Mouse (Mus musculus): ENCODE measurements at regions not wholly inside any gene's neighbourhood (a gene's known extent, or its start where the extent isn't known, plus 50 kb on each side); places are given as distances from the start of the nearest gene placed in this dataset.

DNA sequence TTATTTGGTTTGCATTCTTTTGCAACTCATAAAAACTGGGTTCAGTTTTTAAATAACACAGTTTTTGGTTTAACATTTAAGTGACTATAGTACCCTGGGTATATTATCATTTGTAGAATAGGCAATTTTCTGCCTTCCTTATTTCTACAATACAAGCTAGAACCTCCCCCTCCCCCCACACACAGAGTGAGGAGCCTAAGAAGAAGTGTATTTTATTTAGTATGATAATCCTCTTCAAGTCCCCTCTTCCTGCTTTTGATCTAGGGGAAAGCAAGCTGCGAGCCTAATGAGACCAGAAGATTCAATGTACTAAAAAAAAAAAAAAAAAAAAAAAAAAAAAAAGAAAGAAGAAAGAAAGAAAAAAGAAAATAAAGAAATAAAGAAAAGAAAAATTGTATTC, 184.4 kb downstream of the Brms1l start:
- no peak for TF ChIP-seq CTCF (IDR thresholded peaks at IDR 0.05; ENCODE audit: low read depth)
- H3K4me2 ChIP-seq (ENCODE audit: low read depth, low read length) = no peak overlapping the region
- H3K36me3 ChIP-seq (ENCODE audit: insufficient read depth, low read length) = no peaks in the 10 kb centered on the region
- H3K9ac ChIP-seq (replicated peaks; ENCODE audit: low read length) = no peak overlapping the region
- no peaks in the 10 kb centered on the region for H3K4me1 ChIP-seq (ENCODE audit: insufficient read depth, low read length)
- WGBS = 38% methylated on average over 1 of the region's 1 CpGs
- ATAC-seq = no peak
- DNase-seq (ENCODE audit: low spot score) = no peak
- no peak overlapping the region for H3K27ac ChIP-seq
- no peaks in the 10 kb centered on the region for H3K27me3 ChIP-seq (ENCODE audit: insufficient read depth, low read length)
- no peak overlapping the region for H3K4me3 ChIP-seq (ENCODE audit: low read length)
- no peaks in the 10 kb centered on the region for H3K9me3 ChIP-seq (ENCODE audit: low read length)

DNA sequence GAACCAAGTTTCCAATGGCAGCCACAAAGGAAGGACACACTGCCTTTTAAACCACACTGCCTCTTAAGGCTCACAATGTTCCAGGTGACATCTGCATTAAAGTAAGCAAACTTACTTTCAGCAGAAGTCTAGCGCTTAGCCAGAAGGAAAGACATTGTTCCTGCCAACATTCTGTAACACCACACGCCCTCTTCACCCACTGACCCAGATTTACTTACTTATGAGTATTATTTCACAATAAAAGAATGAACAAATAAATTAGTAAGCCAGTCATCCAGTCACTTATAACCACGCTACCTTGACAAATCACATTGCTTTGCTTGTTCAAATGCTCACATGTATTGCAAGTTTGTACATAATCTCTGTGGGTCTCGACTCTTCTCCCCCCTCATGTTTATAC, 173.9 kb downstream of the Brms1l start:
- no peak for ATAC-seq
- H3K9me3 ChIP-seq (ENCODE audit: low read length) = no peaks in the 10 kb centered on the region
- WGBS = 73% methylated on average over 4 of the region's 4 CpGs

DNA sequence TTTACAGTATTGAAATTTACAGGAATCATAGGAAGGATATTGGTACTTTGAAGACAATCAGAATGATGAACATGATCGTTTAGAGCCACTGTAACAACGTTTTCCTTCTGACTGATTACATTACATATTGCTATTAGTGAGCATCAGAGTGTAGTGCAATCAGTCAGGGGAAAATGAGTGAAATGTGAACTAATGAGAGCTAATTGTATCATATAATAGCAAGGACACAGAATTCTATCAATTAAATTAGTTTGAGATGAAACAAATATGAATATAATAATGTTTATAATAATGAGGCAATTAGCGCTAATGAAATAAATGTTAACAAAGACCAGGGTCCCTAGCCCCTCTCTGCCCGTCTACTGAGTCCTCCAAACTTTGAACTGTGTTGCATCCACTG, 169.7 kb downstream of the Brms1l start:
- Histone ChIP-seq H3K27ac (no peak overlapping the region), H3K9ac (replicated peaks; ENCODE audit: low read length) (no peak overlapping the region), H3K9me3 (ENCODE audit: low read length) (no peaks in the 10 kb centered on the region), H3K36me3 (ENCODE audit: insufficient read depth, low read length) (no peaks in the 10 kb centered on the region), H3K4me1 (ENCODE audit: insufficient read depth, low read length) (no peaks in the 10 kb centered on the region), H3K4me2 (ENCODE audit: low read depth, low read length) (no peak overlapping the region), H3K27me3 (ENCODE audit: insufficient read depth, low read length) (no peaks in the 10 kb centered on the region), H3K4me3 (ENCODE audit: low read length) (no peak overlapping the region)
- ATAC-seq = no peak
- no peak for TF ChIP-seq CTCF (IDR thresholded peaks at IDR 0.05; ENCODE audit: low read depth)
- WGBS = 75% methylated on average over 4 of the region's 4 CpGs
- DNase-seq (ENCODE audit: low spot score) = no peak

More for the DNA sequence above, 173.9 kb downstream of the Brms1l start:
- H3K9ac ChIP-seq (replicated peaks; ENCODE audit: low read length) = no peak overlapping the region
- DNase-seq (ENCODE audit: low spot score) = no peak
- no peak for TF ChIP-seq CTCF (IDR thresholded peaks at IDR 0.05; ENCODE audit: low read depth)
- H3K27ac ChIP-seq = no peak overlapping the region
- H3K27me3 ChIP-seq (ENCODE audit: insufficient read depth, low read length) = no peaks in the 10 kb centered on the region
- no peaks in the 10 kb centered on the region for H3K36me3 ChIP-seq (ENCODE audit: insufficient read depth, low read length)
- H3K4me2 ChIP-seq (ENCODE audit: low read depth, low read length) = no peak overlapping the region
- no peak overlapping the region for H3K4me3 ChIP-seq (ENCODE audit: low read length)
- H3K4me1 ChIP-seq (ENCODE audit: insufficient read depth, low read length) = no peaks in the 10 kb centered on the region

DNA sequence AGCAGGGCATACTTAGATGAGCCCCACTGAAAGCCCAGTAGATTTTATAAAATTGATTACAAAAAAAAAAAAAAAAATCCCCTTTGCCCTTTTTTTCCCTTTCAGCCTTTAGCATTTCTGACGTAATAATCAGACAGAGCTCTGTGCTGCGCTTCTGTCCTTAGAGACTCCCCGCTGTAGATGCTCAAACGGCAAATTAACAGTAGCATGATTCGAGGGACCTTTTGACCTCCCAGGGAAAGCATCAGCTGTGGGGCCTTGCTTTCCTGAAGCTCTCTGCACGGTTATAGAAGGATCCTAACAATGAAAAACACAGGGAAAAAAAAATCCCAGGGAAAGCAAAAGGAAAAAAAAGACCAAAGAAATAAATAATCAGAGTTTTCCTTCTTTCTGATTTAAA, 169.2 kb downstream of the Brms1l start:
- ATAC-seq = no peak
- Histone ChIP-seq H3K4me1 (ENCODE audit: insufficient read depth, low read length) (no peaks in the 10 kb centered on the region), H3K4me3 (ENCODE audit: low read length) (no peak overlapping the region), H3K27me3 (ENCODE audit: insufficient read depth, low read length) (no peaks in the 10 kb centered on the region), H3K4me2 (ENCODE audit: low read depth, low read length) (no peak overlapping the region), H3K36me3 (ENCODE audit: insufficient read depth, low read length) (no peaks in the 10 kb centered on the region), H3K9me3 (ENCODE audit: low read length) (no peaks in the 10 kb centered on the region), H3K27ac (no peak overlapping the region), H3K9ac (replicated peaks; ENCODE audit: low read length) (no peak overlapping the region)
- TF ChIP-seq CTCF (IDR thresholded peaks at IDR 0.05; ENCODE audit: low read depth) = no peak
- DNase-seq (ENCODE audit: low spot score) = no peak
- 26% methylated on average over 6 of the region's 6 CpGs for WGBS

DNA sequence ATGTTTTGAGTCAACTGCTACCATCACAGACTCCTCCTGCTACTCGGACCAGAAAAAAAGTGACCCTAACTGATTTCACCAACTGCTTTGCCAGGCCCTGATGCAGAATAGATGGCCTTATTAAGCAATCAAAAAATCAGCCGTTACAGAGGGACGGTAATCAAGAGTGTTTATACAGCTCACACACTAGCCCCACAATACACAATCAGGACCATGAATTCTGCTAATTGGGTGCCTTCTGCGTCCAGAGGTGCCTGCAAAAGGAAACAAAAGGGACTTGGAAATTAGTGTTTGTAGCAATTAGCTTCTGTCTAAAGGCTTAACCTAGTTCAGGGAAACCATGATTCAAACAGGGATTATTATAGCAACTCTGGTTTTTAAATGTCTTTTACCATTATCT, 168.4 kb downstream of the Brms1l start:
- Histone ChIP-seq H3K9me3 (ENCODE audit: low read length) (no peaks in the 10 kb centered on the region), H3K36me3 (ENCODE audit: insufficient read depth, low read length) (no peaks in the 10 kb centered on the region), H3K4me2 (ENCODE audit: low read depth, low read length) (no peak overlapping the region), H3K27ac (no peak overlapping the region), H3K27me3 (ENCODE audit: insufficient read depth, low read length) (no peaks in the 10 kb centered on the region), H3K9ac (replicated peaks; ENCODE audit: low read length) (no peak overlapping the region), H3K4me3 (ENCODE audit: low read length) (no peak overlapping the region), H3K4me1 (ENCODE audit: insufficient read depth, low read length) (no peaks in the 10 kb centered on the region)
- no peak for TF ChIP-seq CTCF (IDR thresholded peaks at IDR 0.05; ENCODE audit: low read depth)
- ATAC-seq (no peak), DNase-seq (ENCODE audit: low spot score) (no peak)
- WGBS = 30% methylated on average over 4 of the region's 4 CpGs

DNA sequence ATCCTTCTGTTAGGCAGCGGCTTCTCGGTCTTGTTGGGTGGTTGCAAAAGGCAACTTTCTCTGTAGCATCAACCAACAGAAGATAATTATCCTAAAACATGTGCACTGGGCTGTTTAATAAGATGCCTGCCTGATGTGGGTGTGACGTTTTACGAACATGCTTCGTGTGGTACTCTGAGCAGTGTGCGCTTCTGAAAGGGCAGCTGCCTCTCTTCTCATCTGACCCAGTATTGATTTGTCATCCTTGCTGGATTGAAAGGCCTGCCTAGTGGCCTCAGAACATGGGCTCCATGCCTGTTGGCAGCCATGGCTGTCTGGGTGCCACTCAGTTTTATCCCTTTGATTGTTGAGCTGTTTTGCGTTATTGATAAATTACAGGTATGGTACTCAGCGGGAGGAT, 167.4 kb downstream of the Brms1l start:
- Histone ChIP-seq H3K27ac (no peak overlapping the region), H3K4me2 (ENCODE audit: low read depth, low read length) (no peak overlapping the region), H3K4me1 (ENCODE audit: insufficient read depth, low read length) (no peaks in the 10 kb centered on the region), H3K9me3 (ENCODE audit: low read length) (no peaks in the 10 kb centered on the region), H3K4me3 (ENCODE audit: low read length) (no peak overlapping the region), H3K36me3 (ENCODE audit: insufficient read depth, low read length) (no peaks in the 10 kb centered on the region), H3K27me3 (ENCODE audit: insufficient read depth, low read length) (no peaks in the 10 kb centered on the region), H3K9ac (replicated peaks; ENCODE audit: low read length) (no peak overlapping the region)
- TF ChIP-seq CTCF (IDR thresholded peaks at IDR 0.05; ENCODE audit: low read depth) = no peak
- 74% methylated on average over 8 of the region's 8 CpGs for WGBS
- ATAC-seq = no peak
- no peak for DNase-seq (ENCODE audit: low spot score)

DNA sequence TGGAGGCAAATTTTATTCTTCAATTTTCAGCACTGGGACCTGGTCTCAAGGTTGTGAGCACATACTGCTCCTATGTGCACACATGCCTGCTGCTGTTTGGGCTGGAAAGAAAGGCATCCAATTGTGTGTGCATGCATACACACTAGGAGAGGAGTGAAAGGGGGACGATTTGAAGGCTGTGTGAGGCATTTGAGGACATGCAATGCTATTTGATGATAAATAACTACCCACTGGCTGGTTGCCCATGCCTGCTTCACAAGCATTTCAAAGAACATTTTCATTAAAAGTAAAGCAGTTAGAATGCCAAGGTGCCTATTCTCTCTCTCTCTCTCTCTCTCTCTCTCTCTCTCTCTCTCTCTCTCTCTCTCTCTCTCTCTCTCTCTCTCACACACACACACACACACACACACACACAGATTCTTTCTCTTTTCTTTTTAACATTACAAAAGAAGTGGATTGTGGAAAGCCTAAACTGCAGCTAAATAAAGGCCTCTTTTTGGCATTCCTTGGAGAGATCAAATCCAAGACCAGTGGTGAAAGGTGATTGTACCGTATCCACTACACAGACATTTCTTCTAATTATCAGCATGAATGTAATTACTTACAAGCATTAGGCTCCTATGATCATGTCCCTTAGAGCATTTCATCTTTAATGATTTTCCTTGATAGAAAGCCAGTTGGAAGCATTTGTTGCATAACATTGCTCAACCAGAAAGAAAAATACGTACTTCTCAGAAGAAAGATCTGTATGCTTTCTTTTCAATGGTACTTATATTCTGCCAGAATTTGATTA, 160.7 kb downstream of the Brms1l start:
- 46% methylated on average over 3 of the region's 3 CpGs for WGBS
- Histone ChIP-seq H3K27ac (no peak overlapping the region), H3K4me2 (ENCODE audit: low read depth, low read length) (no peak overlapping the region), H3K4me3 (ENCODE audit: low read length) (no peak overlapping the region), H3K9me3 (ENCODE audit: low read length) (no peaks in the 10 kb centered on the region), H3K4me1 (ENCODE audit: insufficient read depth, low read length) (no peaks in the 10 kb centered on the region), H3K27me3 (ENCODE audit: insufficient read depth, low read length) (no peaks in the 10 kb centered on the region), H3K9ac (replicated peaks; ENCODE audit: low read length) (no peak overlapping the region), H3K36me3 (ENCODE audit: insufficient read depth, low read length) (no peaks in the 10 kb centered on the region)
- TF ChIP-seq CTCF (IDR thresholded peaks at IDR 0.05; ENCODE audit: low read depth) = no peak
- DNase-seq (ENCODE audit: low spot score) (peak; percentile 18), ATAC-seq (no peak)

Measured in hindbrain, postnatal 0 days (tissue).